Mouse (Mus musculus) heart, adult 11 months (tissue): ENCODE measurements around the gene Snf8.
A peak's percentile ranks its signal among the peaks of the same experiment; 100 is the strongest.

Experiments used
- DNase-seq: peaks from one replicate; pipeline ENCODE4 v3.0.0; 2022

Snf8 gene

GRCm38 (mm10) chr11:96074351-96075176, 39.9 kb downstream of the Snf8 start:
- DNase-seq, result peak; percentile 90

DNA sequence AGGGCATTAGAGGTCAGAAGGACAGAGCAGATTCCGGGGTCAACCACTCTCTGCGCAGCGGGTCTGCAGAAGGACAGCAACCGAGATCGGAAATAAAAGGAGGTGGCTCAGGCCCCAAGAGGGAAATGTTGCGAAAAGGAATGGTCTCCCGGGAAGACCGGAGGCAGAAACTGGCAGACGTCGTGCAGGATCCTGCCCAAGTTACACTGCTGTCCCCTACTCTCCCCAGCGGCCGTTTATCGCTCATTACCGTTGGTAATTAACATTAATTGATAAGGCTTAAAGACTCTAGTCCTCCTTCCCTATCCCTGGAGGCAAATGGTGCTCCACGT, 40.5 kb downstream of the Snf8 start:
- DNase-seq, result no peak

DNA sequence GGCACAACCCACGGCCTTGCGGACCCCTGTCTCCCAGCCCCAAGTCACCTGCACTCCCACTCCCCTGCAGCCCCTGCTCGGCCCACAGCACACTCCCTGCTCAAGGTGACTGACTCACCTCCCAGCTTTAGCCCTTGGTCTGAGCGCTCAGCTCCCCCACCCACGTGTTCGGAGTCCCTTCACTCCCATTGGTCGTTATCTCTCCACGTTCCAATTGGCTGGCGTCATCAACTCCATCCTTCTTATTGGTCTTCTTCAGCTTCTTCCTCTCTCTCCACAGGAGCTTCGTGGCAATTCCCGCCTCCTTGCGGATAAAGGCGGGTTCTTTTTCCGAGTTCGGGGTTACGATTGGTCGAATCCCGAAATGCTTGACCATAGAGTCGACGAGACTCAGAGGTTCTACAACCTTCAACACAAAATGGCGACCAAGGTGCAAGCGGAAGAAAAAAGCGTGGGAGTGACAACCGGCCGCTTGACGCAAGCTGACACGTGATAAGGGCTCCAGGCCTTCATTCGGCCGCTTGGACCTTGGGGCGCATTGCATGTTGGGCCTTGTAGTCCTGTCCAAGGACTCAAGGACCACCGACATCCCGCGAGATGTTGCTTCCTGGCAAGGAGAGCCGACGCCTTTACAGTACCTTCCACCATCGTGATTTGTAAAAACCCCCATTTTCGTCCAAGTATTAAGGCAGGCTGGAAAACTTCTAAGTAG, 41.0 kb downstream of the Snf8 start, which contains the start of gene Atp5g1:
Gene Atp5g1 (minus strand): TSS at position 162 of the 712 bp plus-strand sequence.
- peak; percentile 100 for DNase-seq

- DNase-seq, result peak; percentile 90
Measured at GRCm38 (mm10) chr11:96076221-96077105, 41.8 kb downstream of the Snf8 start.

DNA sequence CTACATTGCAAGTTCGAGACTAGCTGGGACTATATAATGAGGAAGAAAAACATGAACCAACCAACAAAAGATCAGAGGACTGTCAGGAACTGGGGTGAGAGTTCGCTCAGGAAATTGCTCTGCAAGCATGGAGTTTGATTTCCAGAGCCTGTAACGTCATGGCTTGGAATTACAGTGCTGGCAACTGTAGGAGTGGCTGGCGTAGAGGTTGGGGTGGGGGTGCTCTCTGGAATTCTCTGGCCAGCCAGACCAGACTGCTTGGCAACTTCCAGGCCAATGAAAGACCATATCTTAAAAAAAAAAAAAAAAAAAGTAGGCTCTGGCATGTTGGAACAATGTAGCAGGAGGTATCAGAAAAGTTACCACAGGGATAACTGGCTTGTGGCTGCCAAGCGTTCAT, 46.1 kb downstream of the Snf8 start:
- no peak for DNase-seq

- no peak for DNase-seq
Measured at GRCm38 (mm10) chr11:96082682-96083081, 48.0 kb downstream of the Snf8 start.

GRCm38 (mm10) chr11:96087981-96088380, 53.3 kb downstream of the Snf8 start:
- no peak for DNase-seq

- no peak for DNase-seq
Measured at GRCm38 (mm10) chr11:96091073-96091472, 56.4 kb downstream of the Snf8 start.

DNA sequence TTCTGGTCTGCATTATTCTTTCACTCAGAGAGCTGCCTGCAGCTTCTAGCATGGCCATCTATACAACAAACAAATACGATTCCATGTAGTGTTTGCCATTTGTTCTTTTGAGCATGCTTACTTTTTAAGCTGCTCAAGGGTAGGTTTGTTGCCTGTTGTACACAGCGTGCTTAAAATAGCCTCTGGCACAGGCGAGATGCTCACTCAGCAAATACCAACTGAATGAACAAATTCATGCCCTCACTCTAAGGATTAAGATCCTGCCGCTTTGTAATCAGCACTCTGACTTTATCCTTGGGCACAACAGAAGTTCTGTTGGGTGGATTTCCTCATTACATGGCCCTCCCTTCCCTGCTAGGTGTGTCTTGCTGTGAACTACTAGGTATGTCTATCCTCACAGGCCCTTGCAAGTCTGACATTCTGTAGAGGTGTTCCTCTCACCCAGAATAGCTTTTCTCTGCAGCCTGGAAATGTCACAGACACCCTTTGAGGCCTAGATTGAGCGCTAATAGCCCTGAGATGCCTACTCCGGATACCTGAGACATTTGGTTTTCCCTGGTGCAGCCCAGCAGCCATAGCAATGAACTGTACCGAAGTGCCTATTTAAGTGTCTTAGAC, 58.1 kb downstream of the Snf8 start:
- DNase-seq, result no peak

DNA sequence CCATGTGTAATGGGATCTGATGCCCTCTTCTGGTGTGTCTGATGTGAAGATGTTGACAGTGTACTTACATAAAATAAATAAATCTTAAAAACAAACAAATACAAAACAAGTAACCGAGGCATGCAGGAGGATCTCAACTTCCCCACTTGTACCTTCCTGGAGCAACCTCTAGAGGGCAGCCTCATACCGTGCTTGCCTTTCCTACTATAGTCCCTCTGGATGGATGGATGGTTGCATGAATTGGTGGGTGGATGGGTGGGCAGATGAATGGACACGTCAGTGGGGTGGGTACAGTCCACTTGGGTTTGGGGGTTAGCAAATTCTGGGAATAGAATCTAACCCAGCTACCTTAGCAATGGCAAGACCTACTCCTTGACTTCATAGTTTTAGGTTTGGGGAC, 58.7 kb downstream of the Snf8 start:
- no peak for DNase-seq
